Mouse (Mus musculus) midbrain, embryonic 10.5 days (tissue): Measurements from ENCODE around the gene Gmds. TPM values are rescaled to one million over a fixed set of nuclear protein-coding genes. Genes with fewer than 3 reads are reported as not detected.

Experiments
- DNase-seq: peaks from one replicate; pipeline ENCODE4 v3.0.0-alpha.2; 2017; ENCODE audit warnings: low spot score
- H3K27ac ChIP-seq: fragments of 300-500 bp; sonication (generic); replicated peaks from 2 replicates; pipeline ENCODE4 v1.5.1; 2016; ENCODE audit warnings: mild to moderate bottlenecking
- H3K27me3 ChIP-seq: fragments of 300-500 bp; sonication (generic); 2 replicates; pipeline ENCODE4 v1.6.1; 2016; ENCODE audit warnings: low read depth, mild to moderate bottlenecking; ENCODE audit not compliant: poor library complexity, severe bottlenecking
- H3K36me3 ChIP-seq: fragments of 300-500 bp; sonication (generic); 2 replicates; pipeline ENCODE4 v1.6.1; 2016; ENCODE audit warnings: mild to moderate bottlenecking, moderate library complexity
- H3K4me1 ChIP-seq: fragments of 300-500 bp; sonication (generic); 2 replicates; pipeline ENCODE4 v1.6.1; 2016
- H3K4me3 ChIP-seq: fragments of 300-500 bp; sonication (generic); 2 replicates; pipeline ENCODE4 v1.5.1; 2016; ENCODE audit warnings: mild to moderate bottlenecking, moderate library complexity
- H3K9me3 ChIP-seq: fragments of 300-500 bp; sonication (generic); replicated peaks from 2 replicates; pipeline ENCODE4 v1.6.1; 2016; ENCODE audit warnings: mild to moderate bottlenecking
- WGBS: fragments of 180-500 bp; shearing (Covaris S2); methylation state at CpG from one replicate; pipeline ENCODE4 v1.1.7; 2016; 5-methylcytosine and 5-hydroxymethylcytosine counted together
- polyA plus RNA-seq: library from polyadenylated mRNA; unstranded; fragments of >200 nt; fragmentation: Nextera tagmentation; extraction: Ambion mirVana; gene quantifications from 2 replicates; pipeline ENCODE4 v1.2.1, GENCODE M21; 2016

Gene Gmds
- polyA plus RNA-seq, 1 experiment from 2014 or later = 29.9 TPM

- no peaks in the 10 kb centered on the region for H3K4me1 ChIP-seq
- H3K9me3 ChIP-seq = no peaks in the 10 kb centered on the region
- no peaks in the 10 kb centered on the region for H3K36me3 ChIP-seq
- no peak overlapping the region for H3K4me3 ChIP-seq
- no peak for DNase-seq
- H3K27ac ChIP-seq = no peak overlapping the region
- WGBS = 79% methylated on average over 1 of the region's 1 CpGs
- H3K27me3 ChIP-seq = no peaks in the 10 kb centered on the region
Observed at GRCm38 (mm10) chr13:32115468-32115867, 223.1 kb downstream of the Gmds start.

DNA sequence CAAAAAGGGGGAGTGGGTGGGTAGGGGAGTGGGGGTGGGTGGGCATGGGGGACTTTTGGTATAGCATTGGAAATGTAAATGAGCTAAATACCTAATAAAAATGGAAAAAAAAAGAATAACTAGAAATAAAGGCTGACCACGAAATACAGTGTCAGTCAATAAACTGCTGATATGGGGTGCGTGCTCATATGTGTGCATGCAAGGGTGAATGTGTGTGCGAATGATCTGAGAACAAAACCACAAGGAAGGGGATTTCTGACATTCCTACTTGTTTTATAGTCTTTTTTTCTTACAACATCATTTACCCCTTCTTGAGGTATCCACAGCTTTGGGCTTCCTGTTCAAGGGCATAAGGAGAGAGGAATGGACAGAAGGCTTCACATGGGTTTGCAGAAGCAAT lies 224.7 kb downstream of the Gmds start:
- Histone ChIP-seq H3K4me3 (no peak overlapping the region), H3K9me3 (no peaks in the 10 kb centered on the region), H3K36me3 (no peaks in the 10 kb centered on the region), H3K4me1 (no peaks in the 10 kb centered on the region), H3K27me3 (no peaks in the 10 kb centered on the region), H3K27ac (no peak overlapping the region)
- 90% methylated on average over 3 of the region's 3 CpGs for WGBS
- no peak for DNase-seq

DNA sequence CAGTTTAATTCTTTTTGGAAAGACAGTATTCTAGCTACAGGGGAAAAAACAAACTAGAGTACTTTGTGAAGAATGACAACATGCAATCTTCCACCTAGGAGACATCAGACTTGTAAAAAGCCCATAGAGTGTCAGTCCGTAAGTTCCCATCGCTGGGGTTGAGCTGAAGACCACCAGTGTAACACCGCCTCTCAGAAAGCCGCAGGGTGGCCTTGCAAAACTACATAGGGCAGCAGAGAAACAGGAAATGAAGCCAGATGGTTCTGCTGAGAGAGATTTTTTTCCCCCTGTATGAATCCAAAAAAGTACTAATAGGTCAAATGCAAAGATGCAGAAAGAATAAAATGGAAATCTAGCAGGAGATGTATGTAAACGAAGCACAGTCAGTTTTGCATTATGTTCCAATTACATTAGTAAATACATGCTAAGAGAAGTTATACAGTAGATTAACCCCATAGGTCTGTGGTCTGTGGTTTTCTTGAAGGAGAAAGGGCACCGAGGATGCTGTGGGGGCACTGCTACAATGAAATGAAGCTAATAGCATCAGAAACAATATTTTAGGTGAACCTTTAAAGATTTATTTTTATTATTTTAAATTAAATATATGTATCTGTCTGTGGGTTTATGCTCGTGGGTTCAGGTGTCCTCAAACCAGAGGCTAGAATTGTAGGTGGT lies 250.1 kb downstream of the Gmds start:
- DNase-seq = no peak
- Histone ChIP-seq H3K27ac (no peak overlapping the region), H3K9me3 (no peaks in the 10 kb centered on the region), H3K36me3 (no peaks in the 10 kb centered on the region), H3K4me1 (no peaks in the 10 kb centered on the region), H3K27me3 (no peaks in the 10 kb centered on the region), H3K4me3 (no peak overlapping the region)
- 74% methylated on average over 7 of the region's 7 CpGs for WGBS

DNA sequence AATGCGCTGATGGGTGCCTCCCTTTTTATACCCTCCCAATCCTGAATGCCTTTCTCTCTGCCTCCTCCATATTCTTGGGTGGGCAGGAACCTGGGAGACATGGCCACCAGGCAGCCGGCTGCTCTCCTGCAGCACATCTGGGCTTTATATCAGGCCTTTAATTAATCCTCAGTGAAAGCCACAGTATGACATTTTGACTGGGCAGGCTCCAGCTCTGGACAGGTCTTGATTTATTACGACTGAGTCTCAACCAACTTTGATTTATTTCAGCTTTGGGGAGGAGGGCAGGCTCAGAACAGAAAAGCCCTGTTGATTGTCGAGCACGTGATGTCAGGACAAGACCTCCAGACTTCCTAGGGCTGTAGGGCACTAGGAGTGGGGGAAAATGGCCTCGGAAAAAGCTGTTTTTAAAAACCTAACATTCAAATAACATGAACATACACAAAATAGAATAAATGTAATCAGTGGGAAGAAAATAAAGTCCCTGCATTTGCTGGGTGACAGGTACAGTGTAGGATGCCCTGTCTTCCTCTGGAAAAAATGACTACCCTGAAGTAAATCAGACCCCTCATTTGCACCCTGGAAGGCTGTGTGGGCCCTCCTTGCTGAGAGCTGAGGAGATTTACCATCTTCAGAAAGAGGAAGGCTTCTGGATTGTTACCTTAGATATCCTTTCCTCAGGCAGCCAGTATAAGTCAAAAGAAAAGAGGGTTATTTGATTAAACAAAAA lies 257.9 kb downstream of the Gmds start:
- no peak overlapping the region for H3K27ac ChIP-seq
- 79% methylated on average over 6 of the region's 6 CpGs for WGBS

DNA sequence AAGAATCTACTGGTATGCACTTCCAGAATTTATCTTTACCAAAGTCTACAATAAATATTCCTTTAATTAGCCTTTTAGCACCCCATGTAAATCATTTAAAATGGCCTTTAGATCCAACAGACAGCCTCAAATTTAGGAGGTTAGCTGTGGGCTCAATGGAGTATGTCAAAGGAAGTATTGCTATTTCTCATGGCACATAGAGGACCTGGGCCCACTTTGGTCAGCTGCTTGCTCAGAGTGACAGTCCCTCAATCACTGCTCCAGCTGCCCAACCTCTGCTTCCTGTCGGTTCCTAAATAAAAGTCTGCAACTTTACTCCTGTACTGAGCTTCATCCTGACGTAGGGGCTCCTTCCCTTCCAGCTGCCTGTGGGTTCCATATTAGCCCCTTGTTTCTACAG lies 264.9 kb downstream of the Gmds start:
- Histone ChIP-seq H3K4me3 (no peak overlapping the region), H3K27me3 (no peaks in the 10 kb centered on the region)
- 70% methylated on average over 2 of the region's 2 CpGs for WGBS

More for the DNA sequence above, 257.9 kb downstream of the Gmds start:
- Histone ChIP-seq H3K27me3 (no peaks in the 10 kb centered on the region), H3K36me3 (no peaks in the 10 kb centered on the region), H3K4me1 (0 out of 2 replicates have a peak, but pooled peaks cover 3% of the 10 kb centered on the region), H3K4me3 (no peak overlapping the region), H3K9me3 (no peaks in the 10 kb centered on the region)
- no peak for DNase-seq

DNA sequence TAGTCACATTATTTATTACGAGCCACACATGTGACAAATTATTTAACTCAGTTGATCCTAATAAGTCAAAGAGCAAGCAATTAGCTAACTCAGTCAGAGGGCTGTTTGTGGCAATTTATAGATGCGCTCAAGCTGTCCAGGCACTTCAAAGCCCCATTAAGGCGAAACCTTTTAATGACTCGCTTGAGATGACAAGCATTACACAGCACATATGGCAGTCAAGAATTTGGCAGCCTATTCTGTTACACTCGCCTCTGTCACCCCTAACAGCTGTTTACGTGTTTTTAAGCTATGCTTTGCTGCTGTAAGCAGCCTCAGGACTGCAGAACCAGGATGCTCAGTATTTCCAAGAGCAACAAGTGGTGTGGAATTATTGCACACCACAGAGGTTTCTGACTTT lies 283.2 kb downstream of the Gmds start:
- Histone ChIP-seq H3K9me3 (no peaks in the 10 kb centered on the region), H3K27ac (no peak overlapping the region), H3K4me3 (no peak overlapping the region), H3K27me3 (no peaks in the 10 kb centered on the region), H3K4me1 (no peaks in the 10 kb centered on the region), H3K36me3 (no peaks in the 10 kb centered on the region)
- WGBS = 78% methylated on average over 6 of the region's 6 CpGs
- DNase-seq = no peak

More for the DNA sequence above, 264.9 kb downstream of the Gmds start:
- no peaks in the 10 kb centered on the region for H3K4me1 ChIP-seq
- no peak overlapping the region for H3K27ac ChIP-seq
- H3K9me3 ChIP-seq = no peaks in the 10 kb centered on the region
- H3K36me3 ChIP-seq = no peaks in the 10 kb centered on the region
- DNase-seq = no peak

DNA sequence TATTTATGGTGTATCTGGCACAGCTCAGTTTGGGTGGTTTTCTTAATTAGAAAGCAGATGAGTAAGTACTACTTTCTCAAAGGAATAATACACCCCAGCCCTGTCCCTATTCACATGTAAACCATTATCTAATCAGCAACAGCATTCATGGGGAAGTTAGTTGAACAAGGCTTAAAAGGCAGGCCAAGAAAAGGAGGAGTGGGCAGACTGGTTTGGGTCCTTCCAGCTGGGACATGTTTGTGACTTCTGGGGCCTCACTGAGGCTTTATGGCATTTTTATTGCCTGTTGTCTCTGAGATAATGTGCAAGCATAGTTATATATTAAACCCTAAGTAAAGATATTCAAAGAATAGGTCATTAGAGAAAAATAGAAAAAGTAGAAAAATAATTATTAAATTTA lies 285.0 kb downstream of the Gmds start:
- H3K27me3 ChIP-seq = no peaks in the 10 kb centered on the region
- no peaks in the 10 kb centered on the region for H3K9me3 ChIP-seq
- no peak for DNase-seq
- no peaks in the 10 kb centered on the region for H3K4me1 ChIP-seq
- H3K4me3 ChIP-seq = no peak overlapping the region
- H3K27ac ChIP-seq = no peak overlapping the region
- no peaks in the 10 kb centered on the region for H3K36me3 ChIP-seq

DNA sequence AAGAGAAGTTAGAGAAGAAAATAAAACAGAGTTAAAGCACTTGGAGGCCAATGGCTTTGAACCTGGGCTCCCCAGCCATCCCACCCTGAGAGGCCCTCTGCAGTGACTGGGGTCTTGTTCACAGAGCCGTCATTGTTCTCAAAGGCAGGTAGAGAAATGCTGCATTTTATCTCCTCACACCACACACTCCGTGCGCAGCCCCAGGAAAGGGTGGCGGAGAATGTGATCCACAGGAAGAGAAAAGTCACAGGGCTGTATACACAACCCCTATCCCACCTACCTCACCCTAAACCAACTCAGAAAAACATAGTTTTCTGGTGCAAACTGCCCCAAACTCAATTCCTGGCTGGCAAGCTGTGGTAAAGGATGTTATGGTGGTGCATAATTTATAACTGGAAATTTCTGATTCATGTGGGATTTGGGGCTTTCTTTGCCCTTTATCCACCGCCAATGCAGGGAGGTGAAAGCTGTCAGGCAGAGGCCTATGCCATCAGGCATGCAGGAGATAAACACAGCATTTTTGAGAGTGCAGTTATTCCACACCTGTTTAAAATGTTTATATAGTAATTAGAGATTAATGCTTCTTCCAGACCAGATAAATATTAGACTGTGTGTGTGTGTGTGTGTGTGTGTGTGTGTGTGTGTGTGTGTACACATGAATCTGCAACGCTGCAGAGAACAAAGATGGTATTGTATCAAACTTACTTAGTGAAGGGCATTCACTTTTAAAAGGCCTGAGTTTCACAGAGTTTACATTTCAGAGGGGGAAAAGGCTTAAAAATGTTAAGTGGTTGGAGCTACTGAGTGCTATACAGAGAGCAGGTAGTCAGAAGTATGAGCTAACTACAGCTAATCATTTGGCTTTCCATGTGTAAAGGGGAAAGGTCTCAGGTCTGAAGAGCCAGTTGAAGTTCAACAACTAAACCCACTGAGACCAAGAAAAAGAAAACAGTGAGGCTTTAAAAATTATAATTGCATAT lies 290.3 kb downstream of the Gmds start:
- DNase-seq = no peak
- 59% methylated on average over 6 of the region's 6 CpGs for WGBS
- Histone ChIP-seq H3K4me3 (no peak overlapping the region), H3K4me1 (peaks cover 8% of the 10 kb centered on the region; the same call in 1 of the 2 replicates), H3K27ac (no peak overlapping the region), H3K9me3 (no peaks in the 10 kb centered on the region), H3K36me3 (no peaks in the 10 kb centered on the region), H3K27me3 (no peaks in the 10 kb centered on the region)

GRCm38 (mm10) chr13:32046961-32047360 lies 291.6 kb downstream of the Gmds start:
- Histone ChIP-seq H3K36me3 (no peaks in the 10 kb centered on the region), H3K9me3 (no peaks in the 10 kb centered on the region), H3K27me3 (no peaks in the 10 kb centered on the region), H3K4me1 (peaks cover 8% of the 10 kb centered on the region; the same call in 1 of the 2 replicates), H3K4me3 (no peak overlapping the region), H3K27ac (no peak overlapping the region)
- WGBS = 27% methylated on average over 4 of the region's 4 CpGs
- no peak for DNase-seq

GRCm38 (mm10) chr13:32042748-32043147 lies 295.8 kb downstream of the Gmds start:
- Histone ChIP-seq H3K4me3 (no peak overlapping the region), H3K9me3 (no peaks in the 10 kb centered on the region), H3K36me3 (no peaks in the 10 kb centered on the region), H3K27ac (no peak overlapping the region), H3K27me3 (no peaks in the 10 kb centered on the region), H3K4me1 (peaks cover 6% of the 10 kb centered on the region; the same call in 1 of the 2 replicates)
- no peak for DNase-seq
- WGBS = 86% methylated on average over 2 of the region's 2 CpGs

DNA sequence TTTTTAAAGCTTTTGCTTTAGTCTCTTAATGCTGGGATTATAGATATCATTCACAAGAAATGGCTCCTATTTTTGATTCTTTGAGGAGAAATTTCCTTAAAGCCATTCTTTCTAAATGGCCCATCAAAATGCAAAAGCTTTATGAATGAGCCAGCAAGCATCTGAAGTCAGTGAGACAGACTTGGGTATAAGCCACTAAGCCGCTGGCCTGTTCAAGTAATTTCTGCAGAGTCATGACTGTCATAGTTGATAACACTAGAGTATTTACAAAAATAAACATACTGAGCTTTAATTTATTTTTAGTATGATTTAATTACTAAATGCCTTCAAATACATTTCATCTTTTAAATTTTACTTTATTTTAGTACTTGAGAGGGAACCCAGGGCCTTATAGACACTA lies 297.7 kb downstream of the Gmds start:
- Histone ChIP-seq H3K27ac (no peak overlapping the region), H3K4me3 (no peak overlapping the region), H3K9me3 (no peaks in the 10 kb centered on the region), H3K36me3 (no peaks in the 10 kb centered on the region), H3K4me1 (no peaks in the 10 kb centered on the region), H3K27me3 (no peaks in the 10 kb centered on the region)
- DNase-seq = no peak
- 93% methylated on average over 1 of the region's 1 CpGs for WGBS

- Histone ChIP-seq H3K9me3 (no peaks in the 10 kb centered on the region), H3K4me3 (no peak overlapping the region), H3K27me3 (no peaks in the 10 kb centered on the region), H3K27ac (no peak overlapping the region), H3K36me3 (no peaks in the 10 kb centered on the region), H3K4me1 (no peaks in the 10 kb centered on the region)
- no peak for DNase-seq
- 87% methylated on average over 5 of the region's 5 CpGs for WGBS
Observed at GRCm38 (mm10) chr13:32036902-32037301, 301.6 kb downstream of the Gmds start.
